Mouse (Mus musculus) ES-E14 (cell line): ENCODE measurements at regions not wholly inside any gene's neighbourhood (a gene's known extent, or its start where the extent isn't known, plus 50 kb on each side); places are given as distances from the start of the nearest gene placed in this dataset.

Source experiments
- DNase-seq: peaks from one replicate; pipeline ENCODE4 v3.0.0-alpha.2; 2013; ENCODE audit warnings: low read depth, low spot score
- H3K27ac ChIP-seq: 2 replicates; pipeline ENCODE4 v1.5.1; 2012; ENCODE audit warnings: low read depth, mild to moderate bottlenecking, low read length, moderate library complexity, mixed read lengths; ENCODE audit not compliant: poor library complexity, insufficient read depth, severe bottlenecking
- H3K36me3 ChIP-seq: 2 replicates; pipeline ENCODE4 v1.6.1; 2012; ENCODE audit warnings: mild to moderate bottlenecking, low read length, moderate library complexity, mixed read lengths; ENCODE audit not compliant: control insufficient read depth, poor library complexity, insufficient read depth, severe bottlenecking
- H3K4me1 ChIP-seq, 2 experiments: fragments of 150-350 bp in 1 of 2; sonication (generic) in 1 of 2; 2 replicates each; pipeline ENCODE4 v1.6.1; 2012; ENCODE audit warnings: low read length in 2 of 2, mild to moderate bottlenecking in 1 of 2, mixed read lengths in 1 of 2; ENCODE audit not compliant: control insufficient read depth in 2 of 2, insufficient read depth in 2 of 2, poor library complexity in 1 of 2
- H3K4me3 ChIP-seq, 2 experiments: fragments of 150-350 bp in 1 of 2; sonication (generic) in 1 of 2; 2 replicates each; pipeline ENCODE4 v1.5.1; 2012; ENCODE audit warnings: low read length in 2 of 2, low read depth in 1 of 2, mild to moderate bottlenecking in 1 of 2, mixed read lengths in 1 of 2; ENCODE audit not compliant: insufficient read depth in 1 of 2, poor library complexity in 1 of 2, severe bottlenecking in 1 of 2
- H3K9ac ChIP-seq: 2 replicates; pipeline ENCODE4 v1.6.1; 2012; ENCODE audit warnings: low read depth, mild to moderate bottlenecking, low read length, mixed read lengths; ENCODE audit not compliant: poor library complexity, insufficient read depth, severe bottlenecking
- H3K9me3 ChIP-seq: fragments of 150-350 bp; sonication (generic); 2 replicates; pipeline ENCODE4 v1.6.1; 2012; ENCODE audit warnings: low read depth, mild to moderate bottlenecking, low read length; ENCODE audit not compliant: control insufficient read depth, insufficient read depth
- CHD2 ChIP-seq: IDR thresholded peaks from 2 replicates; pipeline ENCODE4 v1.6.1; 2014; ENCODE audit warnings: mild to moderate bottlenecking, low read depth, low read length, inconsistent platforms
- HCFC1 ChIP-seq: IDR thresholded peaks from 2 replicates; pipeline ENCODE4 v1.6.1; 2012; ENCODE audit warnings: low read length, inconsistent platforms, borderline replicate concordance; ENCODE audit not compliant: insufficient read depth
- MAFK ChIP-seq: IDR thresholded peaks from 2 replicates; pipeline ENCODE4 v1.6.1; 2014; ENCODE audit warnings: mild to moderate bottlenecking, low read depth, low read length, inconsistent platforms; ENCODE audit not compliant: insufficient read depth
- ZC3H11A ChIP-seq: IDR thresholded peaks from 2 replicates; pipeline ENCODE4 v1.6.1; 2012; ENCODE audit warnings: low read depth, mild to moderate bottlenecking, inconsistent platforms, low read length, borderline replicate concordance
- ZNF384 ChIP-seq: IDR thresholded peaks from 2 replicates; pipeline ENCODE4 v1.6.1; 2012; ENCODE audit warnings: low read depth, low read length, inconsistent platforms
- in situ Hi-C, 2 experiments: fragments of 600-800 bp; cut with MboI; formaldehyde crosslinking; loops; one replicate each; pipeline ENCODE4 v1.15.1; 2025; ENCODE audit warnings: low sequenced_read_pairs in 2 of 2, inconsistent platforms in 1 of 2; ENCODE audit not compliant: unreplicated experiment in 2 of 2

DNA sequence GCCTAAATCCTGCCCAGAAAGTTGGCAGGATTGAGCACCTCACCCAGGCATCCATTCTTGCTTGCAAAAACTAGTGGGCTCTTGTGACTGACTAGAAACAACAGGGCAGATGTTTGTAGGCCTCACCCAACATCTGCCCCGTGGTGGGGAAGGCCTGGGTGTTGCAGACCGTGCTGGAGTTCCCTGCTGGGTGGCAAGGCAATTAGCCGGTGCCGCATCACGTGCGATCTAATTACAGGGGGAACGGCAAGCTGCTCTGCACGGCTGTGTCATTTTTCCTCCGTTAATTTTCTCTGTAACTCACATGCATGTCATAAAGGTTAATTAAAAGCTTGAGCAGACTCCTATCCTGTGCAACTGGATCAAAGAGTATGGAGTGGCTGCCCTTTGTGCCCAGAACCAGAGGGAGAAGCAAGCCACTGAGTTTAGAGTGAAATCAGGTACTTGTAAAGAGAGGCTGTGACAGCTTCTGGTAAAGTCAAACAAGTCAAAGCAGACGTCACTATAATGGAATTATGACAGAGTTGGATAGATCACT, 143.5 kb downstream of the Ets2 start:
- in situ Hi-C loops = no loop called here
- Histone ChIP-seq H3K36me3 (no peaks in the 10 kb centered on the region), H3K9me3 (no peaks in the 10 kb centered on the region), H3K27ac (no peak overlapping the region), H3K9ac (no peak overlapping the region), H3K4me3 (no peak overlapping the region), H3K4me1 (no peaks in the 10 kb centered on the region)
- no peak for TF ChIP-seq ZC3H11A
- TF ChIP-seq ZNF384 = no peak
- TF ChIP-seq MAFK = no peak
- TF ChIP-seq CHD2 = no peak
- no peak for TF ChIP-seq HCFC1
- DNase-seq = no peak

DNA sequence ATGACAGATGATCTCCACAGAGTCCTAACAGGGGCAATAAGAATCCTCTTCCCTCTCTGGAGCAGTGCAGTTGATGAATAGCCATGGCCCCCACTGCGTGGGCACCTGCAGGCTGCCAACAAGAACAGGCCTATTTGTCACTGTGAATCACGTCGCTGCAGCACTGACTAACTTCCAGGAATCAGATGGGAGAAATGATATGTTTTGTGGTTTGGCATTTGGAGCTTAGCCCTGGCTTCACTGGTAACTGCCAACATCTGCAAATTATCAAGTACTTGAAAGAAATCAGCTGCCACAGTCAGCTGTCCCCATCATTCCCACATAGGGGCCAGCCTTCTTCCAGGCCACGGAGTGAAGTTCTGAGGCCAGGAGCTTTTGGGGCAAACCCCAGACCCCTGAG, 142.8 kb downstream of the Ets2 start:
- Histone ChIP-seq H3K27ac (no peak overlapping the region), H3K36me3 (no peaks in the 10 kb centered on the region), H3K9ac (no peak overlapping the region), H3K4me1 (no peaks in the 10 kb centered on the region), H3K4me3 (no peak overlapping the region), H3K9me3 (no peaks in the 10 kb centered on the region)
- TF ChIP-seq CHD2 = no peak
- no peak for DNase-seq
- in situ Hi-C loops = no loop called here

DNA sequence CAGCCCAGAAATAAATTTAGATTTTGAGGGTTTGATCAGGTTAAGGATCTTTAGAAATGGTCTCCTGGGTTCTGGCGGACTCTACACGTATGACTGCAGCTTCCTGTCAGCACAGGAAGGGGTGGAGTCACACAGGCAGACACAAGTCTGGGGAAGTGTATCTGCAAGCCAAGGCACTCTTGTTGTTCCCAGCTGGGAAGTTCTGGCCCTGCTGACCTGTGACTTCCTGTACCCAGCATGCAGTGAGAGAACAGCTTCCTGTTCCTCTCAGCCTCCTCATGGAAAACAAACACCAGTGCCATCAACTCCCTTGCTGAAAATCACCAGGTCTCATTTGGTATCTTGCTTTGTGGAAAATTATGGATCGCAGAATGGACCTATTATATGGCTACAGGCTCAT, 140.9 kb downstream of the Ets2 start:
- DNase-seq = no peak
- Histone ChIP-seq H3K36me3 (no peaks in the 10 kb centered on the region), H3K4me3 (no peak overlapping the region), H3K4me1 (no peaks in the 10 kb centered on the region), H3K27ac (no peak overlapping the region), H3K9me3 (no peaks in the 10 kb centered on the region), H3K9ac (no peak overlapping the region)
- in situ Hi-C loops = no loop called here
- TF ChIP-seq ZNF384 (no peak), HCFC1 (no peak), ZC3H11A (no peak), CHD2 (no peak), MAFK (no peak)

DNA sequence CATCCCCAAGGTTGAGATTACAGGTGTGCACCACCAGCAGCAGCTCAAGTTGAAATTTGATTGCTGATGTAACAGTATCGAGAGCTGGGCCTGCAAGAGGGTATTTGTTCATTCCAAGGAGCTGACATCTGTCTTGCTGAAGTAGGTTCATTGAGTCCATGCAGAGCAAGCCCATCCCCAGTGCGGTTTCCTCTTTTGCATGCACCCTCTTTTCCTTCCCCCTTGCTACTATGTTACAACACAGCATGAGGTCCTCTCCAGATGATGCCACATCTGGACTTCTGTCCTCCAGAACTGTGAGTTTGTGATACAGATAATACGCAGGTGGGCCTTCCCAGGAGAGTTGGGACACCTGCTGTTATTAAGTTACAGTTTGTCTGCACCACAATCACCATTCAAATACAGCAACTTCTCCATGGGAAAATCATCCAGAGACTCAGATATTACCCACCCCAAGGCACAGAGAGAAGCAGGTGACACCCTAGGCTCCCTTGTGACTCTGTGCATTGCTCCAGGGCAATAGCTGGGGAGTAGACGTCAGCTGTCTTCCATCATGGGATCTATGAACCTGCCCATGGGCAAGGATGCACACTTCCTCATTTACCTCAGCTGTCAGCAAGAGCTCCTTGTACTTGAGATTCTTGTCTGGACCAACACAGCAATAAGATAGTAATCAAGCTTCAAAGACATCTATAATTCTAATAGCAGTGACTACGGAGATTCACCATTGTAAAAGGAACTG, 137.8 kb downstream of the Ets2 start:
- H3K36me3 ChIP-seq = no peaks in the 10 kb centered on the region
- in situ Hi-C loops = no loop called here
- TF ChIP-seq ZC3H11A (no peak), HCFC1 (no peak), MAFK (no peak), CHD2 (no peak), ZNF384 (no peak)
- H3K27ac ChIP-seq = no peak overlapping the region
- H3K9ac ChIP-seq = no peak overlapping the region
- H3K4me3 ChIP-seq = no peak overlapping the region
- DNase-seq = no peak
- no peaks in the 10 kb centered on the region for H3K4me1 ChIP-seq
- H3K9me3 ChIP-seq = no peaks in the 10 kb centered on the region

DNA sequence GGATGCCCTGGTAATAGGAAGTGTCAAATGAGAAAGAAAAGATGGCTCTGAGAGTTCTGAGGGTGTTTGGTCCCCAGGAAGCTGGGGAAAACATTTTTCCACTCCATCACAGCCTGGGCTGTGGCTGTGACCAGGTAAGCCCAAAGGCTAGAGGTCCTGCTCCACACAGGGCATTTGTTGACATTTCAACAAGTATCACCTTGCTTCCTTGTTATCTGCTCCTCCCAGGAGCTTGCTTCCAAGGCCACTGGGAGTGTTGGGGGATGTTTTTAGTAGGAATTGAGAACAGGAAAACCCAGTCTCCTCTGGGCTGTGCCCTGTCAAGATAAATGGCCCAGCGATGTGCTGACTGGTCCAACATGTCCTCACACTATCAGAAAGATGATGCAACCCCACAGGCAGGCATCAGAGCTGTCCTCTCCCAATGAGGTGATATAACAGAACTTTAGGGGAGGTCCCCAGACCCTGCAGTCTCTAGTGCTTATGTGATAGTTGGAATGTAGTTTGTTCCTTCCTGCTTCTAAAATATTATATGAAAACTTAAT, 137.1 kb downstream of the Ets2 start:
- no peaks in the 10 kb centered on the region for H3K9me3 ChIP-seq
- no peaks in the 10 kb centered on the region for H3K4me1 ChIP-seq
- H3K9ac ChIP-seq = no peak overlapping the region
- DNase-seq = no peak
- H3K4me3 ChIP-seq = no peak overlapping the region
- in situ Hi-C loops = no loop called here
- H3K36me3 ChIP-seq = no peaks in the 10 kb centered on the region
- no peak overlapping the region for H3K27ac ChIP-seq
- TF ChIP-seq CHD2 (no peak), ZC3H11A (no peak), ZNF384 (no peak), MAFK (no peak), HCFC1 (no peak)
